Mouse (Mus musculus) cerebellum, adult 2 months (tissue): ENCODE data around the gene Ak4. TPM values are rescaled to one million over a fixed set of nuclear protein-coding genes. Genes with fewer than 3 reads are reported as not detected.

ENCODE experiments used
- DNase-seq, 2 experiments: peaks; one replicate each; pipeline ENCODE4 v3.0.0; 2021
- H3K27ac ChIP-seq: fragments of 200-500 bp; 2 replicates; pipeline ENCODE4 v1.5.1; 2012; ENCODE audit warnings: low read length, control low read depth, inconsistent platforms; ENCODE audit not compliant: insufficient read depth
- H3K27me3 ChIP-seq: fragments of 200-500 bp; 2 replicates; pipeline ENCODE4 v1.6.1; 2012; ENCODE audit warnings: inconsistent platforms, mild to moderate bottlenecking, low read length, moderate library complexity; ENCODE audit not compliant: control insufficient read depth, insufficient read depth
- H3K4me1 ChIP-seq: fragments of 200-500 bp; 2 replicates; pipeline ENCODE4 v1.6.1; 2011; ENCODE audit warnings: low read length; ENCODE audit not compliant: control insufficient read depth, insufficient read depth
- H3K4me3 ChIP-seq: fragments of 200-500 bp; replicated peaks from 2 replicates; pipeline ENCODE3; 2011; ENCODE audit warnings: mild to moderate bottlenecking, low read depth, low read length, control low read depth; ENCODE audit not compliant: insufficient read depth
- CTCF ChIP-seq: fragments of 200-500 bp; IDR thresholded peaks from 2 replicates; pipeline ENCODE4 v1.5.1; 2011; ENCODE audit warnings: low read depth, mild to moderate bottlenecking, control low read depth, low read length, moderate library complexity, borderline replicate concordance; ENCODE audit not compliant: insufficient read depth
- POLR2A ChIP-seq: fragments of 200-500 bp; IDR thresholded peaks from 2 replicates; pipeline ENCODE4 v1.6.1; 2011; ENCODE audit warnings: low read length, control low read depth, borderline replicate concordance; ENCODE audit not compliant: insufficient read depth
- WGBS: fragments of 180-500 bp; shearing (Covaris S2); methylation state at CpG from one replicate; pipeline ENCODE4 v1.1.7; 2018; 5-methylcytosine and 5-hydroxymethylcytosine counted together
- polyA plus RNA-seq: library from polyadenylated mRNA; depleted of rRNA; stranded (reverse); fragments of >200 nt; gene quantifications from 2 replicates; pipeline ENCODE4 v1.2.3, GENCODE M21; 2012

The Ak4 gene
- polyA plus RNA-seq, 1 experiment, result 56.6 TPM

DNA sequence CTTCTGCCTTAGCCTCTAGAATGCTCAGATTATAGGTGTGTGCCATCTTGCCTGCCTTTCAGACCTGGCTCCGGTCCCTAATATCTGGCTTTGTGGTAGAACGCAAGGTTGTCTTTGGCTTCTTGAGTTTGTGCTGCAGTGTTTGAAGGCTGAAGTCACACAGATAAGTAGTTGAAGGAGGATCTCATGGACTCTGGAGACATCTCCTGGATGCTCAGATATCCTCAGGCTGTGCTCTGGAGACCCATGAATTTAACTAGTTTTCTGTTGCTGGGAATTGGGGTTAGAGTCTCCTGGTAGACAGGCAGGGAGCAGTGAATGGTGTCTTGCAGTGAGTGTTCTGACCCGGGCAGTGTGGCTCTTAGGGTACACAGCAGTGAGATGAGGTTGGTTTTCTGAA lies 6.6 kb downstream of the Ak4 start:
- DNase-seq, result peak in 1 of 2 experiments; percentile 25
- H3K4me1 ChIP-seq, result peaks cover 35% of the 10 kb centered on the region
- H3K27ac ChIP-seq, result peak overlapping the region; percentile 22
- no peaks in the 10 kb centered on the region for H3K27me3 ChIP-seq
- TF ChIP-seq CTCF (no peak), POLR2A (no peak)
- no peak overlapping the region for H3K4me3 ChIP-seq
- WGBS, result 54% methylated on average over 3 of the region's 3 CpGs

GRCm38 (mm10) chr4:101426566-101426965 lies 7.5 kb downstream of the Ak4 start:
- Histone ChIP-seq H3K27ac (0 out of 2 replicates have a peak overlapping the region, but pooled peaks have one; percentile 19), H3K4me3 (no peak overlapping the region), H3K4me1 (peaks cover 38% of the 10 kb centered on the region), H3K27me3 (no peaks in the 10 kb centered on the region)
- TF ChIP-seq POLR2A, result no peak
- no peak for TF ChIP-seq CTCF
- peak in 1 of 2 experiments; percentile 35 for DNase-seq
- WGBS, result 46% methylated on average over 6 of the region's 6 CpGs

GRCm38 (mm10) chr4:101427886-101428680 lies 9.0 kb downstream of the Ak4 start:
- DNase-seq, result peak in 1 of 2 experiments; percentile 7
- 75% methylated on average over 11 of the region's 11 CpGs for WGBS
- Histone ChIP-seq H3K27me3 (no peaks in the 10 kb centered on the region), H3K4me3 (no peak overlapping the region), H3K27ac (no peak overlapping the region), H3K4me1 (peaks cover 42% of the 10 kb centered on the region)
- no peak for TF ChIP-seq CTCF

GRCm38 (mm10) chr4:101429073-101429472 lies 10.0 kb downstream of the Ak4 start:
- no peaks in the 10 kb centered on the region for H3K27me3 ChIP-seq
- WGBS, result 72% methylated on average over 2 of the region's 2 CpGs
- 0 out of 2 replicates have a peak overlapping the region, but pooled peaks have one; percentile 45 for H3K27ac ChIP-seq
- no peak for DNase-seq
- no peak overlapping the region for H3K4me3 ChIP-seq
- TF ChIP-seq CTCF (no peak), POLR2A (no peak)
- H3K4me1 ChIP-seq, result peaks cover 43% of the 10 kb centered on the region

DNA sequence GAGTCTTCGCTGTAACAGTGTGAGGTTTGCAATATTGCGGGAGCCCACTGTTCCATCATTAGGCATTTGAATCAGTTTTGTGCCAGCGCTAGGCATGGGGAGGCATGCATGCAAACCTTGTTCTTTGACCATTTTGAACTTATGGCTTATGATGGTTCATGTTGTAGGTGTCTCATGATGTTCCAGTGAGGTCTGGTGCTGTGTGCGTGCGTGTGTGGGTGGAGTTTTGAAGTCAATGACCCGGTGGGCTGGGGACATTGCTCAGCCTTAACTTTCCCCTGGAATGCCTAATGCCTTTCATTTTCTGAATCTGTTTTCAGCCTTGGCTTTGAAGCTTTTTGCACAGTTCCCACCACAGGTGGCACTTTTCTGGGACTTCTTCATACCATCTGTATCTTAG lies 10.9 kb downstream of the Ak4 start:
- H3K27me3 ChIP-seq, result no peaks in the 10 kb centered on the region
- no peak for DNase-seq
- WGBS, result 83% methylated on average over 6 of the region's 6 CpGs
- peaks cover 37% of the 10 kb centered on the region for H3K4me1 ChIP-seq
- no peak for TF ChIP-seq CTCF
- H3K4me3 ChIP-seq, result no peak overlapping the region
- no peak overlapping the region for H3K27ac ChIP-seq

DNA sequence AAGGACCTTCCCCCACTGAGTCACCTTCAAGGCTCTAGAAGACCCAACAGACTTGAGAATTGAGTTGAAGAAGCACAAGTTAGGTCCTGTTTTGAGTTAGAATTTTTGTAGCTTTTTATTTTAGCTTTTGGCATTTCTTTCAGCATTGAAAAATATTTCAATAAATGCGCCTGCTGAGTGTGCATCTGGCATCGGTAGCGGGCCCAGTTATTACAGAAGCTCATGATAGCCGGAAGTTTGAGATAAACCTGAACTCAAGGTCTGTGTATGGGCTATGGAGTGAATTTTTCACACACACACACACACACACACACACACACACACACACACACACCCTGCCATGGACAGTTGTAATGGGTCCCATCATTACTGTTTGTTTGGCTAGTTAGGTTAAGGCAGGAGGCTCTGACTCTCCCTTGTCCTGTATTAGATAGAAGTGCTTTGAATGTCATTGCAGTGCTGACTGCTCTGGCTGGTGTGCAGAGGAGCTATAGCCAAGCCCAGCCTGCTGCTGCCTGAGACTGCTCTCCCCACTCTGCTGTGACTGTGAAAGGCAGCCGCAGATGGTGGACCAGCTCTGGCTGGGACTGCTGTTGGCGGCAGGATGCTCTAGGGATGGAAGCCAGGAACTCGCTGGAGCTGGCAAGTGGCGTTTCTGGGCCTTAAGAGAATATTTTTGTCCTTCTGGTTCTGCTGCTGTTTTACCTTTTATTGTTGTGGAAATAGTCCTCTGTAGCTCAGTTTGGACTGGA lies 17.9 kb downstream of the Ak4 start:
- H3K4me1 ChIP-seq, result peaks cover 55% of the 10 kb centered on the region
- no peak for TF ChIP-seq POLR2A
- no peak for TF ChIP-seq CTCF
- peak; percentile 74 to 78 for DNase-seq
- H3K4me3 ChIP-seq, result no peak overlapping the region
- H3K27ac ChIP-seq, result peak overlapping the region; percentile 85
- H3K27me3 ChIP-seq, result no peaks in the 10 kb centered on the region
- 13% methylated on average over 8 of the region's 8 CpGs for WGBS

GRCm38 (mm10) chr4:101438271-101438670 lies 19.2 kb downstream of the Ak4 start:
- H3K27ac ChIP-seq, result peak overlapping the region; percentile 85
- no peaks in the 10 kb centered on the region for H3K27me3 ChIP-seq
- no peak overlapping the region for H3K4me3 ChIP-seq
- 4% methylated on average over 8 of the region's 8 CpGs for WGBS
- TF ChIP-seq POLR2A, result peak; percentile 40; the same call in 1 of the 2 replicates
- TF ChIP-seq CTCF, result no peak
- peak; percentile 79 to 86 for DNase-seq
- peaks cover 56% of the 10 kb centered on the region for H3K4me1 ChIP-seq
